Mouse (Mus musculus) limb, embryonic 14.5 days (tissue): ENCODE measurements around the gene Lamtor2. TPM values are rescaled to one million over a fixed set of nuclear protein-coding genes. Genes with fewer than 3 reads are reported as not detected.

Experiments
- ATAC-seq: fragments of 200-750 bp; cut with Nextera tagmentation; 2 replicates; pipeline ENCODE4 v1.8.0; 2017; ENCODE audit warnings: low read depth, moderate number of reproducible peaks, moderate TSS enrichment; ENCODE audit not compliant: low FRiP score
- DNase-seq: peaks from one replicate; pipeline ENCODE4 v3.0.0-alpha.2; 2015; ENCODE audit warnings: low spot score
- H3K27ac ChIP-seq: fragments of 300-500 bp; sonication (generic); replicated peaks from 2 replicates; pipeline ENCODE4 v1.5.1; 2014; ENCODE audit warnings: low read depth, mild to moderate bottlenecking, low read length, moderate library complexity, mixed read lengths
- H3K27me3 ChIP-seq: fragments of 300-500 bp; sonication (generic); 2 replicates; pipeline ENCODE4 v1.6.1; 2014; ENCODE audit warnings: low read length, mixed read lengths; ENCODE audit not compliant: control insufficient read depth, insufficient read depth
- H3K36me3 ChIP-seq: fragments of 300-500 bp; sonication (generic); 2 replicates; pipeline ENCODE4 v1.6.1; 2014; ENCODE audit warnings: mild to moderate bottlenecking, low read length, moderate library complexity, mixed read lengths; ENCODE audit not compliant: control insufficient read depth, insufficient read depth
- H3K4me1 ChIP-seq: fragments of 300-500 bp; sonication (generic); 2 replicates; pipeline ENCODE4 v1.6.1; 2014; ENCODE audit warnings: antibody characterized with exemption, low read length, mixed read lengths; ENCODE audit not compliant: control insufficient read depth, insufficient read depth
- H3K4me2 ChIP-seq: fragments of 300-500 bp; sonication (generic); replicated peaks from 2 replicates; pipeline ENCODE4 v1.6.1; 2014; ENCODE audit warnings: low read depth, mild to moderate bottlenecking, low read length, moderate library complexity; ENCODE audit not compliant: severe bottlenecking
- H3K4me3 ChIP-seq: fragments of 300-500 bp; sonication (generic); replicated peaks from 2 replicates; pipeline ENCODE4 v1.5.1; 2014; ENCODE audit warnings: low read length
- H3K9ac ChIP-seq: fragments of 300-500 bp; sonication (generic); 2 replicates; pipeline ENCODE4 v1.6.1; 2014; ENCODE audit warnings: mild to moderate bottlenecking, low read depth, low read length, moderate library complexity; ENCODE audit not compliant: severe bottlenecking
- H3K9me3 ChIP-seq: fragments of 300-500 bp; sonication (generic); 2 replicates; pipeline ENCODE4 v1.6.1; 2016; ENCODE audit warnings: low read length; ENCODE audit not compliant: control insufficient read depth
- POLR2A ChIP-seq: fragments of 200-500 bp; IDR thresholded peaks from 2 replicates; pipeline ENCODE4 v1.8.0; 2012; ENCODE audit warnings: inconsistent platforms, mild to moderate bottlenecking, moderate library complexity, borderline replicate concordance; ENCODE audit not compliant: insufficient read depth, insufficient read length; ENCODE audit errors: extremely low read depth
- WGBS: fragments of 180-500 bp; shearing (Covaris S2); extraction: QIAGEN DNeasy Blood & Tissue Kit; methylation state at CpG from one replicate; pipeline ENCODE4 v1.1.7; 2014; 5-methylcytosine and 5-hydroxymethylcytosine counted together
- polyA plus RNA-seq, 2 experiments: library from polyadenylated mRNA; depleted of rRNA in 1 of 2; stranded (reverse) in 1 of 2; unstranded in 1 of 2; fragments of >200 nt; fragmentation: Nextera tagmentation in 1 of 2; extraction: Ambion mirVana in 1 of 2; gene quantifications; 2 replicates each; pipeline versions ENCODE4 v1.2.1 to v1.2.3; 2012 to 2014

The Lamtor2 gene
- polyA plus RNA-seq, 2 experiments: 100 to 117 TPM

DNA sequence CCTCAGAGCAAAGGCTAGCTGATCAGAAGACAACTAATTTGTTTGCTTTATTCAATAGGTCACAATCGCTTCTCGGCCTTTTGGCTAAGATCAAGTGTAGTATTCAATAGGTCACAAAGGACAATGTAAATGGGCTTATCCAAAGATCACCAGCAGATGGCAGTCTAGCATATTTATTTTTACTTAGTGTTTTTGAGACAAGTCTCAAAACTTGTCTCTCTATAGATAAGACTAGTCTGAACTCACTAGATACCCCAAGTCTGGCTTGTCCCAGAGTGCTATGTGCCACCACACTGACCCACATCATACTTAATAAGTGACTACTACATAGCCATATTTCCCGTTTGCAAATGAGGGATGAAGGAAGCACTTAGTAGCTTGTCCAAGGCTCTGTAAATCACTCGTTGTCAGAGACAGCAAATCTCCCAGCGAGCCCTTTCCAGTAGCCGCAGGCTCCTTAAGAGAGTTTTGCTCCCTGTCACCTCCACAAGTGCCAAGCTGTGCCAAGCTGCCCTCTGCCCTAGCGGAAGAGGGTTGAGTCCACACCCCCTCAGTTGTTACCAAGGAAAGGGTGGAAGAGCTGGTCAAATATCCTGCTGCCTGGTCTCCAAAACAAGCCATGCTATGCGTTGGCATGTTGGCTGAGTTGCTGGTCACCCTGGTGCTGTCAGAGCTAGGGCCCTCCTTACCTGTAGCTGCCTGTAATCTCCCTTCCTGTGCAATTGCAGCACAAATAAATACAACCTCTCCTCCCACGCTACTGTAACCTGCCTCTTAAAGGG, 39.3 kb upstream of the Lamtor2 start:
- TF ChIP-seq POLR2A: no peak
- Histone ChIP-seq H3K4me3 (no peak overlapping the region), H3K27me3 (no peaks in the 10 kb centered on the region), H3K4me1 (peaks cover 5% of the 10 kb centered on the region; the same call in 1 of the 2 replicates), H3K9me3 (no peaks in the 10 kb centered on the region), H3K36me3 (peaks cover 18% of the 10 kb centered on the region), H3K27ac (no peak overlapping the region), H3K4me2 (no peak overlapping the region), H3K9ac (no peak overlapping the region)
- DNase-seq: peak; percentile 90
- ATAC-seq: no peak
- 37% methylated on average over 9 of the region's 9 CpGs for WGBS

DNA sequence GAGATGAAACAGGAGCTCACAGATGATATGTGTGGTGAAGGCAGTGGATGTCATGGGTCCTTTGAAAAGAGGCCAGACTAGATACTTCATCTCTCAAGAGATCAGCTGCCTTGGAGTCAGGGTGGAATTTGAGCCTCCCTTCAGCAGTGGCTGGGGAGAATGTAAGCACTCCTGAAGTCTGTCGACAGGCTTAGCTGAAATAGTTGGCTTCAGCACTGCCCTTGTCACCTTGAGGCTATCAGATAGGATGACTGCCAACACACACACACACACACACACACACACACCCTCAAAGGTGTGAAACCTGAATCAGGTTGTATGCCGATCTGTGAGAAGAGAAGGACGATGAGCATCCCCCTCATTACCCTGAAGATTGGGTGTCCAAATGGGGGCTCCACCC, 38.2 kb upstream of the Lamtor2 start:
- WGBS: 50% methylated on average over 3 of the region's 3 CpGs
- H3K9me3 ChIP-seq: no peaks in the 10 kb centered on the region
- no peak overlapping the region for H3K27ac ChIP-seq
- no peak overlapping the region for H3K4me3 ChIP-seq
- ATAC-seq (no peak), DNase-seq (no peak)
- H3K36me3 ChIP-seq: peaks cover 29% of the 10 kb centered on the region
- H3K4me2 ChIP-seq: no peak overlapping the region
- H3K4me1 ChIP-seq: peaks cover 5% of the 10 kb centered on the region; the same call in 1 of the 2 replicates
- no peak for TF ChIP-seq POLR2A
- no peaks in the 10 kb centered on the region for H3K27me3 ChIP-seq
- no peak overlapping the region for H3K9ac ChIP-seq

DNA sequence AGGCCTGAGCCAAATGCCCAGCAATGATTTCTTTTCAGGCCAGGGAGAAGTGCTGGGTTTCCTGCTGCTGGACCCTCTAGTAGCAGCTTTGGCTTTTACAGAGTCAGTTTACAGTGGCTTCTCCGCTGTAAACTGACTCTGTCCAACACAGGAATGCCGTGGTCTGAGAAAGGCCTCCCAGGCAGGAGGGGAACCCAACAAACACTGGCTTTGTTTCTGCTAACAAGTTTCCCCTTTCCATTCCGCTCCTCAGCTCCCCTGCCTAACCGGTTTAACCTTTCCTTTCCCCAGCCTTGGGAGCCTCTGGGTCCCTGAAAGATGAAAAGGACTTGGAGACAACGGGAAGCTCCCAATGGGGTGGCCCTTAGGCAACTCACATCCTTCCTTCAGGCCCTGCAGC, 37.4 kb upstream of the Lamtor2 start:
- H3K4me3 ChIP-seq: no peak overlapping the region
- no peaks in the 10 kb centered on the region for H3K27me3 ChIP-seq
- TF ChIP-seq POLR2A: no peak
- H3K9ac ChIP-seq: no peak overlapping the region
- ATAC-seq: no peak
- H3K27ac ChIP-seq: 0 out of 2 replicates have a peak overlapping the region, but pooled peaks have one; percentile 3
- H3K9me3 ChIP-seq: no peaks in the 10 kb centered on the region
- H3K4me2 ChIP-seq: no peak overlapping the region
- 27% methylated on average over 5 of the region's 5 CpGs for WGBS
- H3K4me1 ChIP-seq: peaks cover 5% of the 10 kb centered on the region; the same call in 1 of the 2 replicates
- H3K36me3 ChIP-seq: peaks cover 37% of the 10 kb centered on the region
- no peak for DNase-seq

DNA sequence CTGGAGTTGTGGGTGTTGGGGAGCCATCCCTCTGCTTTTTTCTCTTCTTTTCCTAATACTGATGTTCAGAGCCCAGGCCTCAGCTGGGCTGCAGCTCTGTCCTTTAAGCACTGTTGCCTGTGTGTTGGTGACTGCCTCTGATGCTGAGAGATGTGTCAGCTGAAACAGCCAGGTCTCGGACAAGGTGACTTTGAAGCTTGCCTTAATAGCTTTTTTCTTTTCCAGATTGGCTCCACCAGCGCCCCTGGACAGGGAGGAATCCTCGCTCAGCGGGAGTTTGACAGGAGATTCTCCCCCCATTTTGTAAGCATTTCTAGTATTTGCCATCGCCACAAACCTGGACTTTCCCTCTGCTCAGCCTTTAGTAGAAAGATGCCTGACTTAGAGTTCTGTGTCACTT, 33.8 kb upstream of the Lamtor2 start:
- Histone ChIP-seq H3K4me2 (no peak overlapping the region), H3K9me3 (no peaks in the 10 kb centered on the region), H3K36me3 (peaks cover 63% of the 10 kb centered on the region), H3K27ac (no peak overlapping the region), H3K27me3 (no peaks in the 10 kb centered on the region), H3K9ac (no peak overlapping the region), H3K4me3 (no peak overlapping the region), H3K4me1 (no peaks in the 10 kb centered on the region)
- ATAC-seq: no peak
- TF ChIP-seq POLR2A: no peak
- DNase-seq: no peak
- 89% methylated on average over 5 of the region's 5 CpGs for WGBS

DNA sequence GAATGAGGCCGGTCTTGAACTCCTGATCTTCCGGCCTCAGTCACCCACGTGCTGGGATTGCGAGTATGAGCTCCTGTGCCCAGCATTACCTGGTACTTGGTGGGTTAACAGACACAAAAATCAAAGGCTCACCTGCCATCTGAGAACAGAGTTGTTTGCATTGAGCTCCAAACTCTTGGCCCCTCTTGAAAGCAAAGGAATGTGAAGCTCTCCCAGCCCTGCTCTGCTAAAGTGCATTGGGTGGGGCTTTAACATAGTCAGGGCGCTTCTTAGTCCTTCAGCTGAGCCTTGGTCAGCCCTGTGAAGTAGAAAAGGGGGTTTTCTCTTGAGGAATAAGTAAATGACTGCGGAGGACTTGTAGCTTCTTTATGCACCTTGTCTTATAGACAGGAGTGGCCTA, 32.9 kb upstream of the Lamtor2 start:
- H3K36me3 ChIP-seq: peaks cover 71% of the 10 kb centered on the region
- WGBS: 96% methylated on average over 6 of the region's 6 CpGs

More for the DNA sequence above, 32.9 kb upstream of the Lamtor2 start:
- no peak for DNase-seq
- Histone ChIP-seq H3K4me2 (no peak overlapping the region), H3K9ac (no peak overlapping the region), H3K4me1 (peaks cover 1% of the 10 kb centered on the region; the same call in 1 of the 2 replicates), H3K9me3 (no peaks in the 10 kb centered on the region), H3K4me3 (no peak overlapping the region), H3K27me3 (no peaks in the 10 kb centered on the region), H3K27ac (no peak overlapping the region)
- no peak for TF ChIP-seq POLR2A
- ATAC-seq: no peak
